Mouse (Mus musculus) ES-Bruce4 (cell line): Measurements from ENCODE around the gene Egr4.

ENCODE experiments used
- CTCF ChIP-seq: IDR thresholded peaks from one replicate; pipeline ENCODE4 v1.8.1; 2011; ENCODE audit warnings: low read depth, low read length
- EP300 ChIP-seq: IDR thresholded peaks from 2 replicates; pipeline ENCODE4 v1.6.1; 2011; ENCODE audit warnings: low read depth, low read length; ENCODE audit not compliant: insufficient read depth
- POLR2A ChIP-seq: IDR thresholded peaks from one replicate; pipeline ENCODE4 v1.8.1; 2011; ENCODE audit warnings: low read length; ENCODE audit not compliant: insufficient read depth

GRCm38 (mm10) chr6:85489717-85490116 lies 23.7 kb downstream of the Egr4 start:
- TF ChIP-seq EP300 (no peak), CTCF (no peak), POLR2A (no peak)
